Mouse (Mus musculus): ENCODE measurements at regions not wholly inside any gene's neighbourhood (a gene's known extent, or its start where the extent isn't known, plus 50 kb on each side); places are given as distances from the start of the nearest gene placed in this dataset.

GRCm38 (mm10) chr5:116662466-116662865 lies 70.8 kb upstream of the Srrm4 start:
- DNase-seq (ENCODE audit: low read depth) = peak; percentile 70

GRCm38 (mm10) chr5:116661851-116662250 lies 70.2 kb upstream of the Srrm4 start:
- no peak for TF ChIP-seq POLR2A (IDR thresholded peaks at IDR 0.05; ENCODE audit: borderline replicate concordance, extremely low read depth, insufficient read depth, insufficient read length, poor library complexity, severe bottlenecking)
- DNase-seq (ENCODE audit: low read depth) = peak; percentile 90

More at GRCm38 (mm10) chr5:116662466-116662865, 70.8 kb upstream of the Srrm4 start:
- TF ChIP-seq CTCF (IDR thresholded peaks at IDR 0.05; ENCODE audit: borderline replicate concordance, extremely low read depth, insufficient read depth, insufficient read length) (no peak), POLR2A (IDR thresholded peaks at IDR 0.05; ENCODE audit: borderline replicate concordance, extremely low read depth, insufficient read depth, insufficient read length, poor library complexity, severe bottlenecking) (no peak)

GRCm38 (mm10) chr5:116654486-116655420 lies 63.1 kb upstream of the Srrm4 start:
- no peak for DNase-seq (ENCODE audit: low read depth)
- TF ChIP-seq POLR2A (IDR thresholded peaks at IDR 0.05; ENCODE audit: borderline replicate concordance, extremely low read depth, insufficient read depth, insufficient read length, poor library complexity, severe bottlenecking) (no peak), CTCF (IDR thresholded peaks at IDR 0.05; ENCODE audit: borderline replicate concordance, extremely low read depth, insufficient read depth, insufficient read length) (no peak)

Data from brain, embryonic 14.5 days (tissue).